Mouse (Mus musculus): ENCODE data around the gene Olfr1354. TPM values are rescaled to one million over a fixed set of nuclear protein-coding genes. Genes with fewer than 3 reads are reported as not detected.
"Not testable (repeated sequence)": the region's sequence is repeated elsewhere in the genome, so short reads cannot be mapped to it uniquely, and the experiment has no call there.

The Olfr1354 gene
- not detected in 2 replicates for total RNA-seq (2014; rRNA removed; ENCODE audit: low replicate concordance)
- not detected in 2 replicates for polyA plus RNA-seq (2015; fragmentation: Nextera tagmentation; extraction: Ambion mirVana)

GRCm38 (mm10) chr10:78912871-78913270, at the start of gene Olfr1354:
TSS of gene Olfr1354 (plus strand) at chr10:78913171.
- H3K27ac ChIP-seq (ENCODE audit: low read depth); H3K4me1 ChIP-seq (ENCODE audit: control insufficient read depth, insufficient read depth); ATAC-seq (ENCODE audit: insufficient read depth, low read depth); H3K9ac ChIP-seq (replicated peaks; ENCODE audit: low read depth, low read length); H3K9me3 ChIP-seq (replicated peaks; ENCODE audit: control insufficient read depth, low read length); H3K36me3 ChIP-seq (replicated peaks; ENCODE audit: control insufficient read depth, insufficient read depth, low read length); H3K4me3 ChIP-seq (ENCODE audit: low read depth, low read length); DNase-seq (ENCODE audit: low spot score); H3K4me2 ChIP-seq (ENCODE audit: low read depth, low read length); H3K27me3 ChIP-seq (ENCODE audit: control insufficient read depth, insufficient read depth, low read length): not testable (repeated sequence)
- WGBS: 71% methylated on average over 1 of the region's 1 CpGs

GRCm38 (mm10) chr10:78875240-78875639, 37.7 kb upstream of the Olfr1354 start, which contains the start of gene Olfr1355:
TSS of gene Olfr1355 (plus strand) at chr10:78875540.
- Histone ChIP-seq H3K27me3 (ENCODE audit: control insufficient read depth, insufficient read depth, low read length) (no peaks in the 10 kb centered on the region), H3K9ac (replicated peaks; ENCODE audit: low read depth, low read length) (no peak within 1 kb of the TSS), H3K4me1 (ENCODE audit: control insufficient read depth, insufficient read depth) (no peaks in the 10 kb centered on the region), H3K36me3 (replicated peaks; ENCODE audit: control insufficient read depth, insufficient read depth, low read length) (no peaks in the 10 kb centered on the region), H3K9me3 (replicated peaks; ENCODE audit: control insufficient read depth, low read length) (no peaks in the 10 kb centered on the region), H3K4me3 (ENCODE audit: low read depth, low read length) (no peak within 1 kb of the TSS), H3K4me2 (ENCODE audit: low read depth, low read length) (no peak within 1 kb of the TSS), H3K27ac (ENCODE audit: low read depth) (no peak within 1 kb of the TSS)
- no peak for TF ChIP-seq CTCF (IDR thresholded peaks at IDR 0.05; ENCODE audit: low read depth)
- TF ChIP-seq EP300 (IDR thresholded peaks at IDR 0.05; ENCODE audit: low read depth): no peak
- 53% methylated on average over 2 of the region's 2 CpGs for WGBS
- no peak for ATAC-seq (ENCODE audit: insufficient read depth, low read depth)
- DNase-seq (ENCODE audit: low spot score): no peak

GRCm38 (mm10) chr10:78950336-78950735, 37.4 kb downstream of the Olfr1354 start, which contains the start of gene Olfr8:
TSS of gene Olfr8 (plus strand) at chr10:78950636.
- ATAC-seq (ENCODE audit: insufficient read depth, low read depth): not testable (repeated sequence)
- WGBS: 73% methylated on average over 1 of the region's 1 CpGs

GRCm38 (mm10) chr10:78963009-78963408, 50.0 kb downstream of the Olfr1354 start, which contains the start of gene Olfr1353:
TSS of gene Olfr1353 (plus strand) at chr10:78963309.
- not testable (repeated sequence) for ATAC-seq (ENCODE audit: insufficient read depth, low read depth); H3K27ac ChIP-seq (ENCODE audit: low read depth); H3K4me1 ChIP-seq (ENCODE audit: control insufficient read depth, insufficient read depth); H3K36me3 ChIP-seq (replicated peaks; ENCODE audit: control insufficient read depth, insufficient read depth, low read length); H3K4me2 ChIP-seq (ENCODE audit: low read depth, low read length); H3K9ac ChIP-seq (replicated peaks; ENCODE audit: low read depth, low read length); H3K27me3 ChIP-seq (ENCODE audit: control insufficient read depth, insufficient read depth, low read length); DNase-seq (ENCODE audit: low spot score); H3K4me3 ChIP-seq (ENCODE audit: low read depth, low read length); H3K9me3 ChIP-seq (replicated peaks; ENCODE audit: control insufficient read depth, low read length)

More at GRCm38 (mm10) chr10:78950336-78950735, 37.4 kb downstream of the Olfr1354 start, which contains the start of gene Olfr8:
- H3K27me3 ChIP-seq (ENCODE audit: control insufficient read depth, insufficient read depth, low read length); H3K4me3 ChIP-seq (ENCODE audit: low read depth, low read length); H3K9ac ChIP-seq (replicated peaks; ENCODE audit: low read depth, low read length); H3K27ac ChIP-seq (ENCODE audit: low read depth); H3K36me3 ChIP-seq (replicated peaks; ENCODE audit: control insufficient read depth, insufficient read depth, low read length); H3K4me2 ChIP-seq (ENCODE audit: low read depth, low read length); H3K9me3 ChIP-seq (replicated peaks; ENCODE audit: control insufficient read depth, low read length); H3K4me1 ChIP-seq (ENCODE audit: control insufficient read depth, insufficient read depth); DNase-seq (ENCODE audit: low spot score): not testable (repeated sequence)

Other genes starting within 250 kb of the Olfr1354 start
- not detected in 2 replicates for gene Casp14, start 194.9 kb upstream of the Olfr1354 start, total RNA-seq (2014; rRNA removed; ENCODE audit: low replicate concordance)
- gene Casp14, start 194.9 kb upstream of the Olfr1354 start, polyA plus RNA-seq (2015; fragmentation: Nextera tagmentation; extraction: Ambion mirVana): not detected in 2 replicates
- not detected in 2 replicates for gene Ccdc105, start 160.1 kb upstream of the Olfr1354 start, total RNA-seq (2014; rRNA removed; ENCODE audit: low replicate concordance)
- gene Ccdc105, start 160.1 kb upstream of the Olfr1354 start, polyA plus RNA-seq (2015; fragmentation: Nextera tagmentation; extraction: Ambion mirVana): not detected in 2 replicates
- 0.42 TPM in 1 of 2 replicates, not detected in the other for gene Slc1a6, start 132.7 kb upstream of the Olfr1354 start, total RNA-seq (2014; rRNA removed; ENCODE audit: low replicate concordance)
- 0.16 and 0.25 TPM in 2 replicates for gene Slc1a6, start 132.7 kb upstream of the Olfr1354 start, polyA plus RNA-seq (2015; fragmentation: Nextera tagmentation; extraction: Ambion mirVana)
- not detected in 2 replicates for gene Olfr1356, start 61.0 kb upstream of the Olfr1354 start, total RNA-seq (2014; rRNA removed; ENCODE audit: low replicate concordance)
- not detected in 2 replicates for gene Olfr1356, start 61.0 kb upstream of the Olfr1354 start, polyA plus RNA-seq (2015; fragmentation: Nextera tagmentation; extraction: Ambion mirVana)
- gene Olfr1355, start 37.6 kb upstream of the Olfr1354 start, total RNA-seq (2014; rRNA removed; ENCODE audit: low replicate concordance): not detected in 2 replicates
- gene Olfr1355, start 37.6 kb upstream of the Olfr1354 start, polyA plus RNA-seq (2015; fragmentation: Nextera tagmentation; extraction: Ambion mirVana): not detected in 2 replicates
- gene Olfr8, start 37.5 kb downstream of the Olfr1354 start, total RNA-seq (2014; rRNA removed; ENCODE audit: low replicate concordance): not detected in 2 replicates
- gene Olfr8, start 37.5 kb downstream of the Olfr1354 start, polyA plus RNA-seq (2015; fragmentation: Nextera tagmentation; extraction: Ambion mirVana): not detected in 2 replicates
- gene Olfr1353, start 50.1 kb downstream of the Olfr1354 start, total RNA-seq (2014; rRNA removed; ENCODE audit: low replicate concordance): not detected in 2 replicates
- gene Olfr1353, start 50.1 kb downstream of the Olfr1354 start, polyA plus RNA-seq (2015; fragmentation: Nextera tagmentation; extraction: Ambion mirVana): not detected in 2 replicates
- gene Olfr1352, start 67.9 kb downstream of the Olfr1354 start, total RNA-seq (2014; rRNA removed; ENCODE audit: low replicate concordance): not detected in 2 replicates
- not detected in 2 replicates for gene Olfr1352, start 67.9 kb downstream of the Olfr1354 start, polyA plus RNA-seq (2015; fragmentation: Nextera tagmentation; extraction: Ambion mirVana)
- not detected in 2 replicates for gene Olfr1351, start 99.3 kb downstream of the Olfr1354 start, total RNA-seq (2014; rRNA removed; ENCODE audit: low replicate concordance)
- not detected in 2 replicates for gene Olfr1351, start 99.3 kb downstream of the Olfr1354 start, polyA plus RNA-seq (2015; fragmentation: Nextera tagmentation; extraction: Ambion mirVana)
- not detected in 2 replicates for gene Olfr57, start 115.6 kb downstream of the Olfr1354 start, total RNA-seq (2014; rRNA removed; ENCODE audit: low replicate concordance)
- gene Olfr57, start 115.6 kb downstream of the Olfr1354 start, polyA plus RNA-seq (2015; fragmentation: Nextera tagmentation; extraction: Ambion mirVana): not detected in 2 replicates
- gene 2610008E11Rik, start 184.4 kb downstream of the Olfr1354 start, total RNA-seq (2014; rRNA removed; ENCODE audit: low replicate concordance): 7.7 and 10.9 TPM in 2 replicates
- gene 2610008E11Rik, start 184.4 kb downstream of the Olfr1354 start, polyA plus RNA-seq (2015; fragmentation: Nextera tagmentation; extraction: Ambion mirVana): 13.0 and 14.0 TPM in 2 replicates
- gene Vmn2r80, start 235.6 kb downstream of the Olfr1354 start, total RNA-seq (2014; rRNA removed; ENCODE audit: low replicate concordance): not detected in 2 replicates
- not detected in 2 replicates for gene Vmn2r80, start 235.6 kb downstream of the Olfr1354 start, polyA plus RNA-seq (2015; fragmentation: Nextera tagmentation; extraction: Ambion mirVana)